ENCODE assay signal across 10 mouse cellular contexts in the genomic region with DNA sequence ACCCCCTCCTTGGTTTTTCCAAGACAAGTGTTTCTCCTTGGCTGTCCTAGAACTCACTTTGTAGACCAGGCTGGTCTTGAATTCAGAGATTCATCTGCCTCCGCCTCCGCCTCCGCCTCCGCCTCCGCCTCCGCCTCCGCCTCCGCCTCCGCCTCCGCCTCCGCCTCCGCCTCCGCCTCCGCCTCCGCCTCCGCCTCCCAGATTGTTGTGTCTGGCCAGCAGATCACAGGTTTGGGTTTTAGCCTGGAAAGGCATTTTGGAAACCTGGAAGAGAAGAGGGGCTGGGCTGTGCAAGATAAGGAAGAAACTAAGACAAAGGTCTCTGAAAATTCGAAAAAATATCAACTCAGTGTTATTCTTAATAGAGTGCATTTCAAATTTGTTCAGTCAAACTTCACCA. TPM values are rescaled to one million over a fixed set of nuclear protein-coding genes. Genes with fewer than 3 reads are reported as not detected.
DNase-seq lines count a peak whose midpoint lies in the region; TF ChIP-seq lines count a peak whose summit lies in the region.
"Not testable (repeated sequence)": the region's sequence is repeated elsewhere in the genome, so short reads cannot be mapped to it uniquely, and the experiment has no call there.
"Had no signal": no experiment of that assay in that cellular context is flagged by ENCODE, and none has a peak within 500 bp of the region (broad histone marks: within the 10 kb centered on the region; RNA-seq: fewer than 3 reads in every experiment).

No protein-coding gene starts in this region.

- peak overlapping the region; percentile 79; the same call in 1 of the 2 replicates for H3K27ac ChIP-seq in ES-Bruce4 (ENCODE audit: insufficient read depth, low read length)

- TF ChIP-seq CTCF in ES-Bruce4 (IDR thresholded peaks at IDR 0.05; ENCODE audit: low read depth, low read length) = not testable (repeated sequence)

- not testable (repeated sequence) for H3K27me3 ChIP-seq in ES-Bruce4 (ENCODE audit: control insufficient read depth, insufficient read depth, low read length, poor library complexity, severe bottlenecking)

- H3K9me3 ChIP-seq in ES-Bruce4 (replicated peaks; ENCODE audit: control insufficient read depth, insufficient read depth, low read length, poor library complexity, severe bottlenecking) = not testable (repeated sequence)

- DNase-seq in adrenal gland, postnatal 14 days = peak; percentile 77
- DNase-seq in gastrocnemius, adult 18-20 months (ENCODE audit: low spot score) = peak; percentile 47
- DNase-seq in heart, postnatal 14 days = peak; percentile 48 to 61
- peak; percentile 64 to 74 for DNase-seq in kidney, postnatal 36 days
- DNase-seq in lung, postnatal 25 days (ENCODE audit: low spot score) = peak; percentile 23
- DNase-seq in right cerebral cortex, postnatal 4 days = peak; percentile 15
- DNase-seq in urinary bladder, adult 2 months (ENCODE audit: low spot score) = peak; percentile 27

- H3K9ac ChIP-seq in ES-Bruce4 (ENCODE audit: low read depth, poor library complexity, severe bottlenecking) = not testable (repeated sequence)

- not testable (repeated sequence) for H3K4me3 ChIP-seq in ES-Bruce4 (ENCODE audit: low read depth, low read length)

- H3K4me1 ChIP-seq in ES-Bruce4 (ENCODE audit: control insufficient read depth, insufficient read depth, low read length) = not testable (repeated sequence)

- H3K36me3 ChIP-seq in ES-Bruce4 (ENCODE audit: control insufficient read depth, insufficient read depth, low read length, poor library complexity, severe bottlenecking) = not testable (repeated sequence)

- not testable (repeated sequence) for TF ChIP-seq POLR2A in ES-Bruce4 (IDR thresholded peaks at IDR 0.05; ENCODE audit: insufficient read depth, low read length)

- not testable (repeated sequence) for TF ChIP-seq EP300 in ES-Bruce4 (IDR thresholded peaks at IDR 0.05; ENCODE audit: insufficient read depth, low read depth, low read length)

- intact Hi-C loops in heart, postnatal 14 days (cut with DNase I) = not testable (repeated sequence)

RNA-seq across cellular contexts. Expression of a gene that starts 51.4 kb away (rescaled TPM):
- polyA plus RNA-seq in ES-Bruce4 (2011; ENCODE audit: insufficient read depth, insufficient read length, low read depth, missing spikeins) = 2.9 and 3.5 TPM in 2 replicates
- total RNA-seq in adrenal gland, postnatal 14 days (2021) = 4.3 and 5.2 TPM in 2 replicates
- total RNA-seq in gastrocnemius, adult 18-20 months (2021) = 10 to 100 TPM; 68.5 to 72.6 TPM
- under 1 TPM; 0.61 to 0.98 TPM for total RNA-seq in heart, postnatal 14 days (2021)
- 1.1 and 1.8 TPM in 2 replicates for polyA plus RNA-seq in urinary bladder, adult 2 months (2012; rRNA removed)
- polyA plus RNA-seq: activated CD4-positive, CD25-positive, alpha-beta regulatory T cell, adult 4 months; large intestine, adult 2 months had no signal

Comparison
In these comparisons a context has a peak if more than half of its experiments do, and no peak if none do; other contexts are left out.
1. DNase-seq: peak in every context shown above with its lines; median percentile 77 in adrenal gland, postnatal 14 days; 69 in kidney, postnatal 36 days; 54 in heart, postnatal 14 days; 47 in gastrocnemius, adult 18-20 months; 27 in urinary bladder, adult 2 months; 23 in lung, postnatal 25 days; 15 in right cerebral cortex, postnatal 4 days.
2. RNA of a gene that starts 51.4 kb away (total RNA-seq): 68.5 to 72.6 TPM in gastrocnemius, adult 18-20 months; 4.3 to 5.2 TPM in adrenal gland, postnatal 14 days and 0.61 to 0.98 TPM in heart, postnatal 14 days; every median in the first group is over 10 times any median in the second.